Mouse (Mus musculus) ES-E14 (cell line): ENCODE measurements around the gene Dcaf10. TPM values are rescaled to one million over a fixed set of nuclear protein-coding genes. Genes with fewer than 3 reads are reported as not detected.

ENCODE experiments used
- DNase-seq: peaks from one replicate; pipeline ENCODE4 v3.0.0-alpha.2; 2013; ENCODE audit warnings: low read depth, low spot score
- H3K27ac ChIP-seq: 2 replicates; pipeline ENCODE4 v1.5.1; 2012; ENCODE audit warnings: low read depth, mild to moderate bottlenecking, low read length, moderate library complexity, mixed read lengths; ENCODE audit not compliant: poor library complexity, insufficient read depth, severe bottlenecking
- H3K36me3 ChIP-seq: 2 replicates; pipeline ENCODE4 v1.6.1; 2012; ENCODE audit warnings: mild to moderate bottlenecking, low read length, moderate library complexity, mixed read lengths; ENCODE audit not compliant: control insufficient read depth, poor library complexity, insufficient read depth, severe bottlenecking
- H3K4me1 ChIP-seq, 2 experiments: fragments of 150-350 bp in 1 of 2; sonication (generic) in 1 of 2; 2 replicates each; pipeline ENCODE4 v1.6.1; 2012; ENCODE audit warnings: low read length in 2 of 2, mild to moderate bottlenecking in 1 of 2, mixed read lengths in 1 of 2; ENCODE audit not compliant: control insufficient read depth in 2 of 2, insufficient read depth in 2 of 2, poor library complexity in 1 of 2
- H3K4me3 ChIP-seq, 2 experiments: fragments of 150-350 bp in 1 of 2; sonication (generic) in 1 of 2; 2 replicates each; pipeline ENCODE4 v1.5.1; 2012; ENCODE audit warnings: low read length in 2 of 2, low read depth in 1 of 2, mild to moderate bottlenecking in 1 of 2, mixed read lengths in 1 of 2; ENCODE audit not compliant: insufficient read depth in 1 of 2, poor library complexity in 1 of 2, severe bottlenecking in 1 of 2
- H3K9ac ChIP-seq: 2 replicates; pipeline ENCODE4 v1.6.1; 2012; ENCODE audit warnings: low read depth, mild to moderate bottlenecking, low read length, mixed read lengths; ENCODE audit not compliant: poor library complexity, insufficient read depth, severe bottlenecking
- H3K9me3 ChIP-seq: fragments of 150-350 bp; sonication (generic); 2 replicates; pipeline ENCODE4 v1.6.1; 2012; ENCODE audit warnings: low read depth, mild to moderate bottlenecking, low read length; ENCODE audit not compliant: control insufficient read depth, insufficient read depth
- CHD2 ChIP-seq: IDR thresholded peaks from 2 replicates; pipeline ENCODE4 v1.6.1; 2014; ENCODE audit warnings: mild to moderate bottlenecking, low read depth, low read length, inconsistent platforms
- HCFC1 ChIP-seq: IDR thresholded peaks from 2 replicates; pipeline ENCODE4 v1.6.1; 2012; ENCODE audit warnings: low read length, inconsistent platforms, borderline replicate concordance; ENCODE audit not compliant: insufficient read depth
- MAFK ChIP-seq: IDR thresholded peaks from 2 replicates; pipeline ENCODE4 v1.6.1; 2014; ENCODE audit warnings: mild to moderate bottlenecking, low read depth, low read length, inconsistent platforms; ENCODE audit not compliant: insufficient read depth
- ZC3H11A ChIP-seq: IDR thresholded peaks from 2 replicates; pipeline ENCODE4 v1.6.1; 2012; ENCODE audit warnings: low read depth, mild to moderate bottlenecking, inconsistent platforms, low read length, borderline replicate concordance
- ZNF384 ChIP-seq: IDR thresholded peaks from 2 replicates; pipeline ENCODE4 v1.6.1; 2012; ENCODE audit warnings: low read depth, low read length, inconsistent platforms
- in situ Hi-C, 2 experiments: fragments of 600-800 bp; cut with MboI; formaldehyde crosslinking; loops; one replicate each; pipeline ENCODE4 v1.15.1; 2025; ENCODE audit warnings: low sequenced_read_pairs in 2 of 2, inconsistent platforms in 1 of 2; ENCODE audit not compliant: unreplicated experiment in 2 of 2
- total RNA-seq: library from RNA; depleted of rRNA; stranded (reverse); fragments of 300-350 nt; gene quantifications from 2 replicates; pipeline ENCODE4 v1.2.3, GENCODE M21; 2012

Dcaf10 gene
- total RNA-seq, 1 experiment: 9.0 TPM

DNA sequence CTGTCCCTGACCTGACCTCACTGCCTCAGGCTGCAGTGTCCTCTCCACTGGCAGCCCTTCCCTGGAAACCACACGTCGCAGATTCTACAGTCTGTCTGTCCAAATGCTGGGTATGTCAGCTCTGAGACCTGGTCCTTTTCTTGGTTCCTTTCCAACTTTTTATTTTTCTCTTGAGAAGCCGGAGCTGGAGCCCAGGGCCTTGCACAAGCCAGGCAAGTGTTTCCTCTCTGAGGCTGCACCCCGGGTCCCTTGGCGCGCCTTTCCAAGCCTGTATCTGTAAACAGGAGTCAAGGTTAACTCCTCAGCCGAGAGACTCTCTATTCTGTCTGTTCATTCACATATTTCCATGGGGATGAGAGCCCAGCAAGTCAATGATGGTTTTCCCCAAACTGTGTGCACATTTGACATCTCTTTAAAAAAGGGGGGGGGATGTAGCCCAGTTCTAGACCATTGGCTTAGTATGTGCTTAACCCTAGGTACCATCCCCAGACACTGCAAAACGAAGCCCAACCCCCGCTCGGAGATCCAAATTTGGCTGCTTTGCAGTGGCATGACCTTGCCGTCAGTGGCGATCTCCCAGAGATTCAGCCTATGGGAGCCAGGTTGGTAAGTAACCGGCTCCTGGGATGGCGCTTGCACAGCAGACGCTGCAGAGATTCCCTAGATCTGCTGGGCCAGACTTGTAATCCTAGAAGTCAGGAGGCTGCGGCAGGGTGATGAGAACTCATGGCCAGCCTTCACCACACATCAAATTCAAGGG is 70.7 kb downstream of the Dcaf10 start:
- Histone ChIP-seq H3K9me3 (no peaks in the 10 kb centered on the region), H3K4me3 (no peak overlapping the region), H3K27ac (no peak overlapping the region), H3K9ac (no peak overlapping the region), H3K36me3 (no peaks in the 10 kb centered on the region), H3K4me1 (peaks cover 2 to 4% of the 10 kb centered on the region in 2 experiments; a peak in 2 of 4 replicates)
- TF ChIP-seq CHD2 (no peak), ZC3H11A (no peak), ZNF384 (no peak), MAFK (no peak), HCFC1 (no peak)
- in situ Hi-C loops: loop anchor here (10.0 to 25.0 kb wide), 3 partner anchors 202 to 375 kb away; partner anchors contain the start of gene Aldh1b1 (in 1 of the 2)
- DNase-seq: no peak

GRCm38 (mm10) chr4:45413674-45414338 is 71.9 kb downstream of the Dcaf10 start:
- no peak overlapping the region for H3K9ac ChIP-seq
- in situ Hi-C loops: loop anchor here (10.0 to 25.0 kb wide), 3 partner anchors 201 to 373 kb away; partner anchors contain the start of gene Aldh1b1 (in 1 of the 2)
- no peaks in the 10 kb centered on the region for H3K9me3 ChIP-seq
- peaks cover 5 to 10% of the 10 kb centered on the region in 2 experiments; a peak in 1 of 4 replicates for H3K4me1 ChIP-seq
- no peak overlapping the region for H3K27ac ChIP-seq
- no peak overlapping the region for H3K4me3 ChIP-seq
- TF ChIP-seq ZC3H11A: no peak
- TF ChIP-seq CHD2: no peak
- TF ChIP-seq HCFC1: no peak
- TF ChIP-seq ZNF384: no peak
- TF ChIP-seq MAFK: no peak
- DNase-seq: no peak
- H3K36me3 ChIP-seq: no peaks in the 10 kb centered on the region

DNA sequence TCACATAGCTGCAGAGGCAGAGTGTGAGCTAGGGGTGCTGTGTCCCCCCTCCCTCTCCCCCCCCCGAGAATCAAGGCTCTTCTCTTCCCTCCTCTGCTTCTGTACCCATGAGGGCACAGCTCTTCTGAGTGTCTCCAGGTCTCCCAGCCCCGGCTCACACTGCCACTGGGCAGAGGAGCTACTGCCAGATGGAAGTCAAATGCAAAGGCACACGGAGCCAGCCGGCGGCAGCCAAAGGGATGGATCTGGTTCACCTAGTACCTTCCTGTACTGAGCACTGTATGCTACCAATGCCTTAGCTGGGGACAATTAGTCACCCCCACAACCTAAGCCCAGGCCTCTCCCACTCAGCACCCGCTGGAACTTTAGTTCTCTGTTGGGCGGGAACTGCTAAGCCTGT is 74.4 kb downstream of the Dcaf10 start:
- H3K36me3 ChIP-seq: no peaks in the 10 kb centered on the region
- H3K9me3 ChIP-seq: no peaks in the 10 kb centered on the region
- in situ Hi-C loops: loop anchor here (10.0 to 25.0 kb wide), 3 partner anchors 198 to 371 kb away; partner anchors contain the start of gene Aldh1b1 (in 1 of the 2)
- peaks cover 8 to 14% of the 10 kb centered on the region in 2 experiments; a peak in 2 of 4 replicates for H3K4me1 ChIP-seq
- no peak overlapping the region for H3K4me3 ChIP-seq
- H3K9ac ChIP-seq: no peak overlapping the region
- H3K27ac ChIP-seq: no peak overlapping the region
- DNase-seq: no peak
- TF ChIP-seq HCFC1 (no peak), ZC3H11A (no peak), MAFK (no peak), ZNF384 (no peak), CHD2 (no peak)

- no peak overlapping the region for H3K27ac ChIP-seq
Measured at GRCm38 (mm10) chr4:45418229-45418950, 76.5 kb downstream of the Dcaf10 start.

More at GRCm38 (mm10) chr4:45418229-45418950, 76.5 kb downstream of the Dcaf10 start:
- Histone ChIP-seq H3K4me1 (peaks cover 13 to 29% of the 10 kb centered on the region in 2 experiments), H3K36me3 (no peaks in the 10 kb centered on the region; the same call in 1 of the 2 replicates), H3K4me3 (0 out of 4 replicates have a peak overlapping the region, but pooled peaks of 1 of the 2 experiments have one; percentile 9), H3K9ac (no peak overlapping the region), H3K9me3 (no peaks in the 10 kb centered on the region)
- in situ Hi-C loops: loop anchor here (10.0 to 25.0 kb wide), 3 partner anchors 196 to 369 kb away; partner anchors contain the start of gene Aldh1b1 (in 1 of the 2)
- DNase-seq: no peak
- TF ChIP-seq MAFK (no peak), ZNF384 (no peak), HCFC1 (no peak), CHD2 (no peak), ZC3H11A (peak; percentile 88)
